Mouse (Mus musculus) ES-E14 (cell line): ENCODE results near the gene Krtap12-1. TPM values are rescaled to one million over a fixed set of nuclear protein-coding genes. Genes with fewer than 3 reads are reported as not detected.
"Not testable (repeated sequence)": the region's sequence is repeated elsewhere in the genome, so short reads cannot be mapped to it uniquely, and the experiment has no call there.

Experiments used
- DNase-seq: peaks from one replicate; pipeline ENCODE4 v3.0.0-alpha.2; 2013; ENCODE audit warnings: low read depth, low spot score
- H3K27ac ChIP-seq: 2 replicates; pipeline ENCODE4 v1.5.1; 2012; ENCODE audit warnings: low read depth, mild to moderate bottlenecking, low read length, moderate library complexity, mixed read lengths; ENCODE audit not compliant: poor library complexity, insufficient read depth, severe bottlenecking
- H3K36me3 ChIP-seq: 2 replicates; pipeline ENCODE4 v1.6.1; 2012; ENCODE audit warnings: mild to moderate bottlenecking, low read length, moderate library complexity, mixed read lengths; ENCODE audit not compliant: control insufficient read depth, poor library complexity, insufficient read depth, severe bottlenecking
- H3K4me1 ChIP-seq, 2 experiments: fragments of 150-350 bp in 1 of 2; sonication (generic) in 1 of 2; 2 replicates each; pipeline ENCODE4 v1.6.1; 2012; ENCODE audit warnings: low read length in 2 of 2, mild to moderate bottlenecking in 1 of 2, mixed read lengths in 1 of 2; ENCODE audit not compliant: control insufficient read depth in 2 of 2, insufficient read depth in 2 of 2, poor library complexity in 1 of 2
- H3K4me3 ChIP-seq, 2 experiments: fragments of 150-350 bp in 1 of 2; sonication (generic) in 1 of 2; 2 replicates each; pipeline ENCODE4 v1.5.1; 2012; ENCODE audit warnings: low read length in 2 of 2, low read depth in 1 of 2, mild to moderate bottlenecking in 1 of 2, mixed read lengths in 1 of 2; ENCODE audit not compliant: insufficient read depth in 1 of 2, poor library complexity in 1 of 2, severe bottlenecking in 1 of 2
- H3K9ac ChIP-seq: 2 replicates; pipeline ENCODE4 v1.6.1; 2012; ENCODE audit warnings: low read depth, mild to moderate bottlenecking, low read length, mixed read lengths; ENCODE audit not compliant: poor library complexity, insufficient read depth, severe bottlenecking
- H3K9me3 ChIP-seq: fragments of 150-350 bp; sonication (generic); 2 replicates; pipeline ENCODE4 v1.6.1; 2012; ENCODE audit warnings: low read depth, mild to moderate bottlenecking, low read length; ENCODE audit not compliant: control insufficient read depth, insufficient read depth
- CHD2 ChIP-seq: IDR thresholded peaks from 2 replicates; pipeline ENCODE4 v1.6.1; 2014; ENCODE audit warnings: mild to moderate bottlenecking, low read depth, low read length, inconsistent platforms
- HCFC1 ChIP-seq: IDR thresholded peaks from 2 replicates; pipeline ENCODE4 v1.6.1; 2012; ENCODE audit warnings: low read length, inconsistent platforms, borderline replicate concordance; ENCODE audit not compliant: insufficient read depth
- MAFK ChIP-seq: IDR thresholded peaks from 2 replicates; pipeline ENCODE4 v1.6.1; 2014; ENCODE audit warnings: mild to moderate bottlenecking, low read depth, low read length, inconsistent platforms; ENCODE audit not compliant: insufficient read depth
- ZC3H11A ChIP-seq: IDR thresholded peaks from 2 replicates; pipeline ENCODE4 v1.6.1; 2012; ENCODE audit warnings: low read depth, mild to moderate bottlenecking, inconsistent platforms, low read length, borderline replicate concordance
- ZNF384 ChIP-seq: IDR thresholded peaks from 2 replicates; pipeline ENCODE4 v1.6.1; 2012; ENCODE audit warnings: low read depth, low read length, inconsistent platforms
- in situ Hi-C, 2 experiments: fragments of 600-800 bp; cut with MboI; formaldehyde crosslinking; loops; one replicate each; pipeline ENCODE4 v1.15.1; 2025; ENCODE audit warnings: low sequenced_read_pairs in 2 of 2, inconsistent platforms in 1 of 2; ENCODE audit not compliant: unreplicated experiment in 2 of 2
- total RNA-seq: library from RNA; depleted of rRNA; stranded (reverse); fragments of 300-350 nt; gene quantifications from 2 replicates; pipeline ENCODE4 v1.2.3, GENCODE M21; 2012

Gene Krtap12-1
- total RNA-seq, 1 experiment: not detected

DNA sequence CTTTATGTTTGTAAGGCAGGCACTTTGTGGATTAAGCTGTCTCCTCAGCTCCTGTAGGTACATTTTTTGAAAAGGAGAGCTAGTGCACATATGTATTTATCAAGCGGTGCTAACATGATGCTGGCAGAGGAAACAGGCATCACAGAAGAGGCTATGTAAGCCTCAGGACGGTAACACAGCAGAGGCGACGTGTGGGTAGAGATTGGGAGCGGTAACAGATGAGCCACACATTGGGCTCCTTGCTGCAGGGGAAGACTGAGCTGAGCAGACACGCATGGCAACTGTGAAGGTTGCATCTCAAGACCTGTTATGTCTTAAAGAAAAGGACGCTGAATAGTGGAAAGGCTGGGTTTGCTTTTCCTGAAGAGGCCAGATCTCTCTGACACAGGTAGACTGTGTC lies 37.4 kb upstream of the Krtap12-1 start:
- Histone ChIP-seq H3K9ac (no peak overlapping the region), H3K4me1 (peaks cover 2 to 7% of the 10 kb centered on the region in 2 experiments; a peak in 2 of 4 replicates), H3K27ac (no peak overlapping the region), H3K9me3 (no peaks in the 10 kb centered on the region), H3K36me3 (no peaks in the 10 kb centered on the region), H3K4me3 (no peak overlapping the region)
- TF ChIP-seq HCFC1 (no peak), MAFK (no peak), ZNF384 (no peak), ZC3H11A (no peak), CHD2 (no peak)
- in situ Hi-C loops: no loop called here
- no peak for DNase-seq

GRCm38 (mm10) chr10:77684181-77684580 lies 36.2 kb upstream of the Krtap12-1 start:
- no peaks in the 10 kb centered on the region for H3K36me3 ChIP-seq
- H3K27ac ChIP-seq: no peak overlapping the region
- no peak overlapping the region for H3K9ac ChIP-seq
- H3K4me3 ChIP-seq: no peak overlapping the region
- H3K9me3 ChIP-seq: no peaks in the 10 kb centered on the region
- DNase-seq: no peak
- TF ChIP-seq ZNF384: no peak
- TF ChIP-seq HCFC1: no peak
- TF ChIP-seq MAFK: no peak
- TF ChIP-seq ZC3H11A: no peak
- no peak for TF ChIP-seq CHD2
- peaks cover 2 to 7% of the 10 kb centered on the region in 2 experiments; a peak in 2 of 4 replicates for H3K4me1 ChIP-seq
- in situ Hi-C loops: no loop called here

DNA sequence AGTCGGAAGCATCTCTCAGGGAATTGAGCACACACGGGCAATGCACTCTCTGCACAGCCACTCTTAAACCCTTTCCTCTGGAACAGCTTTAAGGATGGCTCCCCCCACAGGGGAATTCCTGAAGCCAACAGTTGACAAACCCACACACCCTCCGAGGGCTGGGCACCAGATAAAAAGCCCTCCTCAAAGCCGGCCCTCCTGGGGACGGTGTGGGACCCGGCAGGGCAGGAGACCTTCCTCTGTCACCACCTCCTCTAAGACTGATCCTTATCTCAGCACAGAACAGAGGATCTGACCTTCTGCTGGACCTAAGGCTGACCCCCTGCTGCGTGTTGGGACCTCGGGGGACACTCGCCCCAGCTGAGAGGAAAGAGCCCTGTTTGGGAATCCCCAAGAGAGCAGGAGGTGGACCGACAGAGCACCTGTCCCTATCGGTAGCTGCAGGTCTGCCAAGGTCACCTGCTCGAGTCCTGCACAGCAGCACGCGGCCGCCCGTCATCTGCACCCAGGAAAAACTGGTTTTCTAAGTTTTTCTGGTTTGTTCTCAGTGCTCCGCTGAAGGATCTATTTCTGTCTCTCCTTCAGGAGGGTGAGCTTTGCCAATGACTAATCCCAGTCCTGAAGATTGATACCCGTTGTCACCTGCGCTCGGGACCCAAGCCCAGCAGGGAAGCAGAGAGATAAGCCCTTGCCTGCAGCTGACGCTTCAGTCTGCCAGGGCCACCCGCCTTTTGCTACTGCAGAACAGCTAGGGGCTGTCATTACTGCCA lies 34.3 kb upstream of the Krtap12-1 start, which contains the start of gene Tspear:
TSS of gene Tspear (plus strand) at position 675 of the 770 bp plus-strand sequence.
- no peaks in the 10 kb centered on the region for H3K9me3 ChIP-seq
- in situ Hi-C loops: no loop called here
- H3K4me1 ChIP-seq: peaks cover 2 to 13% of the 10 kb centered on the region in 2 experiments; a peak in 2 of 4 replicates
- TF ChIP-seq ZNF384: no peak
- TF ChIP-seq CHD2: no peak
- TF ChIP-seq ZC3H11A: no peak
- TF ChIP-seq MAFK: no peak
- TF ChIP-seq HCFC1: no peak
- H3K27ac ChIP-seq: no peak within 1 kb of the TSS
- DNase-seq: no peak
- no peak within 1 kb of the TSS for H3K9ac ChIP-seq
- H3K36me3 ChIP-seq: no peaks in the 10 kb centered on the region
- H3K4me3 ChIP-seq: no peak within 1 kb of the TSS

- in situ Hi-C loops: no loop called here
- Histone ChIP-seq H3K4me1 (peaks cover 2 to 13% of the 10 kb centered on the region in 2 experiments; a peak in 2 of 4 replicates), H3K9me3 (no peaks in the 10 kb centered on the region), H3K27ac (no peak overlapping the region), H3K9ac (no peak overlapping the region), H3K36me3 (no peaks in the 10 kb centered on the region), H3K4me3 (no peak overlapping the region)
- TF ChIP-seq HCFC1: no peak
- TF ChIP-seq ZNF384: no peak
- TF ChIP-seq ZC3H11A: no peak
- no peak for TF ChIP-seq CHD2
- no peak for TF ChIP-seq MAFK
- DNase-seq: no peak
These were observed 33.4 kb upstream of the Krtap12-1 start for GRCm38 (mm10) chr10:77687021-77687420.

DNA sequence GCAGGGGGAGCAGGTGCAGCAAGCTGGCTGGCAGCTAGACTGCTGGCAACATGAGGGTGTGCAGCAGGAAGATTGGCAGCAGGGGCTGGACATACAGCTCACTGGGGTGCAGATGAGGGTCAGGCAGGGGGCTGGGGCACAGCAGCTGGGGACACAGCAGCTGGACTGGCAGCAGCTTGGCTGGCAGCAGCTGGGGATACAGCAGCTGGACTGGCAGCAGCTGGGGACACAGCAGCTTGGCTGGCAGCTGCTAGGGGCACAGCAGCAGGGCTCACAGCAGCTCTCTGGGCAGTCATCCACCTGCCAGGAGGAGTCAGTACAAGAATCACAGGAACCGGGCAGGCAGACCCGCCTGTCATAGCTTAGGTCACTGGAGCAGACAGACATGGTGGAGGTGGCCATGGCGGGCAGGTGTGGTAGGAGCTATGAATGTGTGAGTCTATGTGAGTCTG lies 30.0 kb upstream of the Krtap12-1 start, which contains the start of gene Gm19402:
TSS of gene Gm19402 (minus strand) at position 402 of the 452 bp plus-strand sequence.
- DNase-seq, H3K9ac ChIP-seq, H3K4me1 ChIP-seq: not testable (repeated sequence)

More for the DNA sequence above, 30.0 kb upstream of the Krtap12-1 start, which contains the start of gene Gm19402:
- in situ Hi-C loops, H3K27ac ChIP-seq, H3K9me3 ChIP-seq, H3K36me3 ChIP-seq, H3K4me3 ChIP-seq: not testable (repeated sequence)
